Mouse (Mus musculus): ENCODE data around the gene Ptprb. TPM values are rescaled to one million over a fixed set of nuclear protein-coding genes. Genes with fewer than 3 reads are reported as not detected.

Ptprb gene
- polyA plus RNA-seq, 1 experiment from 2014 or later: 1.7 TPM

GRCm38 (mm10) chr10:116296439-116296838 lies 21.1 kb downstream of the Ptprb start:
- DNase-seq (ENCODE audit: low spot score): no peak

- no peak for DNase-seq (ENCODE audit: low spot score)
Observed at GRCm38 (mm10) chr10:116297854-116298253, 22.5 kb downstream of the Ptprb start.

- DNase-seq (ENCODE audit: low spot score): no peak
Observed at GRCm38 (mm10) chr10:116300824-116301223, 25.5 kb downstream of the Ptprb start.

- DNase-seq (ENCODE audit: low spot score): no peak
Observed at GRCm38 (mm10) chr10:116301258-116301657, 25.9 kb downstream of the Ptprb start.

GRCm38 (mm10) chr10:116304355-116304754 lies 29.0 kb downstream of the Ptprb start:
- no peak for DNase-seq (ENCODE audit: low spot score)

GRCm38 (mm10) chr10:116309460-116309859 lies 34.1 kb downstream of the Ptprb start:
- DNase-seq (ENCODE audit: low spot score): no peak

- DNase-seq (ENCODE audit: low spot score): no peak
Observed at GRCm38 (mm10) chr10:116310516-116311210, 35.3 kb downstream of the Ptprb start.

GRCm38 (mm10) chr10:116319246-116319645 lies 43.9 kb downstream of the Ptprb start:
- peak; percentile 61 for DNase-seq (ENCODE audit: low spot score)

GRCm38 (mm10) chr10:116329086-116329485 lies 53.8 kb downstream of the Ptprb start:
- DNase-seq (ENCODE audit: low spot score): no peak

- DNase-seq (ENCODE audit: low spot score): peak; percentile 77
Observed at GRCm38 (mm10) chr10:116330458-116330857, 55.1 kb downstream of the Ptprb start.

GRCm38 (mm10) chr10:116330961-116331510 lies 55.7 kb downstream of the Ptprb start:
- no peak for DNase-seq (ENCODE audit: low spot score)

- no peak for DNase-seq (ENCODE audit: low spot score)
Observed at GRCm38 (mm10) chr10:116333666-116334065, 58.3 kb downstream of the Ptprb start.

GRCm38 (mm10) chr10:116334120-116334519 lies 58.8 kb downstream of the Ptprb start:
- no peak for DNase-seq (ENCODE audit: low spot score)

GRCm38 (mm10) chr10:116335328-116335727 lies 60.0 kb downstream of the Ptprb start:
- DNase-seq (ENCODE audit: low spot score): no peak

- no peak for DNase-seq (ENCODE audit: low spot score)
Observed at GRCm38 (mm10) chr10:116341194-116341593, 65.9 kb downstream of the Ptprb start.

- no peak for DNase-seq (ENCODE audit: low spot score)
Observed at GRCm38 (mm10) chr10:116346618-116347184, 71.4 kb downstream of the Ptprb start.

- no peak for DNase-seq (ENCODE audit: low spot score)
Observed at GRCm38 (mm10) chr10:116349004-116349403, 73.7 kb downstream of the Ptprb start.

- DNase-seq (ENCODE audit: low spot score): no peak
Observed at GRCm38 (mm10) chr10:116350532-116350931, 75.2 kb downstream of the Ptprb start.

- DNase-seq (ENCODE audit: low spot score): no peak
Observed at GRCm38 (mm10) chr10:116354372-116354771, 79.0 kb downstream of the Ptprb start.

- DNase-seq (ENCODE audit: low spot score): no peak
Observed at GRCm38 (mm10) chr10:116362181-116362580, 86.9 kb downstream of the Ptprb start.

- no peak for DNase-seq (ENCODE audit: low spot score)
Observed at GRCm38 (mm10) chr10:116362645-116363044, 87.3 kb downstream of the Ptprb start.

- DNase-seq (ENCODE audit: low spot score): no peak
Observed at GRCm38 (mm10) chr10:116364759-116365158, 89.4 kb downstream of the Ptprb start.
